Mouse (Mus musculus): ENCODE results near the gene Tmie. TPM values are rescaled to one million over a fixed set of nuclear protein-coding genes. Genes with fewer than 3 reads are reported as not detected.

The Tmie gene
- polyA plus RNA-seq, 1 experiment: 2.7 TPM

DNA sequence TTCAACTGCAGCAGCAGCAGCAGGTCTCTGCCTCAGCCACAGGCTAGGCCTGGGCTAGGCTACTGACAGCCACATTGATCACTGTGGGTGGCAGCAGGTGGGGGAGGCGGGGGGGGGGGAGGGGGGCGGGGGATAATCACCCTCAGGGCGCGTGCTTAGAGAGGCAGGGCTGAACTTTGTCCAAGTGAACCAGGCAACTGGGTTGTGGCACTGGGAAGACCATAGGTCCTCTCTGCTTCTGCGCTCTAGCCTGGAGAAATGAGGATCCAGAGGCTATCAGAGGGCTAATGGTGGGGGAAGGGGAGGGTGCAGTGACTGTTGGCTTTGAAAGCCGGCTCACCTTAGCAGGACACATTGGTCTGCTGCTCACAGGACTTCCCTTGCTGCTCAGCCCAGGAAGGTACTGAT lies 4.6 kb downstream of the Tmie start:
- Histone ChIP-seq H3K4me1 (ENCODE audit: control insufficient read depth, insufficient read depth, low read length) (peaks cover 2% of the 10 kb centered on the region; the same call in 1 of the 2 replicates), H3K27ac (ENCODE audit: insufficient read depth, low read length) (no peak overlapping the region), H3K4me3 (ENCODE audit: insufficient read depth, low read length) (no peak overlapping the region)
- TF ChIP-seq POLR2A (IDR thresholded peaks at IDR 0.05; ENCODE audit: extremely low read depth, insufficient read depth, low read length) (no peak), CTCF (IDR thresholded peaks at IDR 0.05; ENCODE audit: extremely low read depth, insufficient read depth, low read length) (no peak)

DNA sequence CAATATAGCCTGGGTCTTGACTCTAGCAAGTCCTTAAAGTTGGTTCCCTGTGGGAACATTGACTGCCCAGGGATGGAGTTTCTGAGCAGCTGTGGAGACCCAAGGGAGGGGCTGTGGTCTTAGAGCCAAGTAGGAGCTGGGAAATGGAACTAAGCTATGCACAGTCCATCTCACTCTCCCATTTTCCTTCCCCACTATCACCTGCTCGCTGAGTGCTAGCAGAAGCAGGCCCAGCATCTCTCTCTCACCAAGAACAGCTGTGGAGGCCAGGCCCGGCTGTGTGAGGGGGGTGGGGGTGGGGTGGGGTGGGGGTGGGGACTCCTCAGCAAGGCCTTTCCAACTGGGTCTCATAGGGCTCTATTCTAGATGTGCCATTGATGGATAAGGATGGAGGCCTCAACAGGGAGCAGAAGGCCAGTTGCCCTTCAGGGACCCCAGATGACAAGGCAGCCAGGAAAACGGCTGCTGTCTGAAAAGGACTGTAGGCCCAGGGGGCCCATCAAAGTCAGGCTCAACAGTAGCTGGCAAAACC lies 5.2 kb downstream of the Tmie start:
- TF ChIP-seq POLR2A (IDR thresholded peaks at IDR 0.05; ENCODE audit: extremely low read depth, insufficient read depth, low read length) (no peak), CTCF (IDR thresholded peaks at IDR 0.05; ENCODE audit: extremely low read depth, insufficient read depth, low read length) (no peak)
- Histone ChIP-seq H3K27ac (ENCODE audit: insufficient read depth, low read length) (no peak overlapping the region), H3K4me3 (ENCODE audit: insufficient read depth, low read length) (no peak overlapping the region), H3K4me1 (ENCODE audit: control insufficient read depth, insufficient read depth, low read length) (peaks cover 2% of the 10 kb centered on the region; the same call in 1 of the 2 replicates)

DNA sequence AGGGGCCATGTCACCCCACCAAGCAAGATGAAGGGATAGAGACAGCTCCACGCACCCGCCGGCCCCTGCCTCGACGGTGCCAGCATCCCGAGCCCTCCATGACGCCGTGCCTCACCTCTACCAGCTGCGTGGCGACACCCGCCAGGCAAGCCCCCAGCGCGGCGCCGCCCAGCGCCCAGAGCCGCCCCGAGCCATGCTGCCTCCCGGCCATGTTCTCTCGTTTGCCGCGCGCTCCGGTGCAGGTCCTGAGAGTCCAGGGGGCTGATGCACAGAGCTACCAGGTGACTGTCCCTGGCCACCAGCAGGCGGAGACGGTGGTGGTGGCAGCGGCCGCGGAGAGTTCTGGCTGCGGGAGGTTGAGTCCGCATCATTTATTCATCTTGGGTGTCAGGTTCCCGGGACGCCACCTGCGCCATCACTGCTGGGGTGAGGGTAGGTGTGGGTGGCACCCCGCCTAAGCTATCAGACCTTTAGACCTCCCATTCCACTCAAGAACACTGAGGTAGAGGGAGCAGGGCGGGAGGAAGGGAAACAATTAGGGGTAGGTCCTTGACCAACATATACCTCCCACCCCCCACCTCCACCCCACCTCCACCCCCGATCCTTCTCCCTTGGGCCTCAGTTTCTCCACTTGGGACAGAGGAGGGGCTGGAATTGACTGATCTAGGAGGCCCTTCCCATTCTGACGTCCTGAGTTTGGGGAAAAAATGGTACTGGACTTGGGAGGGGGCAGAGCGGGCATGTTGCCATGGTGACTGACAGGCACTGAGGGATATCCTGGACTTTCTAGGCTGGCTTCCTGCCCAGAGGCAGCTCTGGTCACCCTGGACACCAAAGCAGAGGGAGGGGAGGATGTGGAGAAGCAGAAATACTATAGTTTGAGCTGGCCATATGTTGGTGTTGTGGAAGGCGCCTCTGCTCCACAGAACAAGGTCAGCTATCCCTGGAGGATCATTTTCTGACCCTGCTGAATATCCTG lies 5.9 kb downstream of the Tmie start:
- TF ChIP-seq POLR2A (IDR thresholded peaks at IDR 0.05; ENCODE audit: extremely low read depth, insufficient read depth, low read length) (no peak), CTCF (IDR thresholded peaks at IDR 0.05; ENCODE audit: extremely low read depth, insufficient read depth, low read length) (no peak)
- H3K4me1 ChIP-seq (ENCODE audit: control insufficient read depth, insufficient read depth, low read length): peaks cover 2% of the 10 kb centered on the region; the same call in 1 of the 2 replicates
- H3K27ac ChIP-seq (ENCODE audit: insufficient read depth, low read length): no peak overlapping the region
- H3K4me3 ChIP-seq (ENCODE audit: insufficient read depth, low read length): peak overlapping the region; percentile 8

DNA sequence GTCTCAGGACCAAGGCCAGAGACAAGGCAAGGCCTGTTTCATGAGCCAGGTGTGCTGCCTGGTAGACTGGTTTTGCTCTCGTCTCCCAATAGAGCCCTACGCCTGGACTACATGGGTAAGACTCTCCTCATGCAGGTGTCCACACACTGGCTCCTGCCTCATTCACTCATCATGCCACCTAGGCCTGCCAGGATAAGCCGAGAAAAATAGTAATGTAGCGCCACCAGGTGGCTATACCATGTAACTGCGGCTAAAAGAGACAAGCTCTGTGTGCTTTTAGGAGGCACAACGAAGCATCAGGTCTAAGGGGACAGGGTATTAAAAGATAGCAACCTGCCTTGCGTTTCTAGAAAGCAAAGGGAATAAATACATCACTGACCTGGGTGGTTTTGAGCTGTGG lies 8.9 kb downstream of the Tmie start:
- no peak overlapping the region for H3K27ac ChIP-seq (ENCODE audit: insufficient read depth, low read length)
- H3K4me3 ChIP-seq (ENCODE audit: insufficient read depth, low read length): no peak overlapping the region
- no peaks in the 10 kb centered on the region for H3K4me1 ChIP-seq (ENCODE audit: control insufficient read depth, insufficient read depth, low read length)
- TF ChIP-seq CTCF (IDR thresholded peaks at IDR 0.05; ENCODE audit: extremely low read depth, insufficient read depth, low read length): peak; percentile 89
- TF ChIP-seq POLR2A (IDR thresholded peaks at IDR 0.05; ENCODE audit: extremely low read depth, insufficient read depth, low read length): no peak

DNA sequence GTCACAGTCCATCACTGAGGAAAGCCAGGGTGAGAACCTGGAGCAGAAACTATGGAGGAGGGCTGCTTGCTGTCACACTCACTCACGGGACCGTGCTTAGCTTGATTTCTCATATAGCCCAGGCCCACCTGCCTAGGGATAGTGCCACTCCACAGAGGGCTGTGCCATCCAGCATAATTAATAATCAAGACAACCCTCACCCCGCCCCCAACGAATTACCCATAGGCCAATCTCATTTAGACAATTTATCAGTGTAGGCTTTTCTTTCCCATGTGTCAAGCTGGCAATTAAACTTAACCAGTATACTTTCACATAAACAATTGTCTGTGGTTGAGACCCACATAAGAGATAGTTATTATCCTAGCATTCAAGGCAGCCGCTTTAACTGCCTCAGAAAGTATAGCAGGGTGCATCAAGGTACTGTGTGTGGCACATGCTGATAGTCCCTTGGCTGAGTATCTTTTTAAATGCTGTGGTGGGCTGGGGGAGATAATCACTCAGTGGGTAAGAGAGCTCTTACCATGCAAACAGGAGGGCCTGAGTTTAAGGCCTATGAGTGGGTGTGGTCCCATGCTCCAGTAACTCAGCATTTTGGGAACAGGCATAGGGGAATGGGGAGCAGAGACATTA lies 20.8 kb downstream of the Tmie start:
- Histone ChIP-seq H3K27ac (ENCODE audit: insufficient read depth, low read length) (no peak overlapping the region), H3K4me1 (ENCODE audit: control insufficient read depth, insufficient read depth, low read length) (no peaks in the 10 kb centered on the region), H3K4me3 (ENCODE audit: insufficient read depth, low read length) (no peak overlapping the region)
- TF ChIP-seq POLR2A (IDR thresholded peaks at IDR 0.05; ENCODE audit: extremely low read depth, insufficient read depth, low read length) (no peak), CTCF (IDR thresholded peaks at IDR 0.05; ENCODE audit: extremely low read depth, insufficient read depth, low read length) (no peak)

DNA sequence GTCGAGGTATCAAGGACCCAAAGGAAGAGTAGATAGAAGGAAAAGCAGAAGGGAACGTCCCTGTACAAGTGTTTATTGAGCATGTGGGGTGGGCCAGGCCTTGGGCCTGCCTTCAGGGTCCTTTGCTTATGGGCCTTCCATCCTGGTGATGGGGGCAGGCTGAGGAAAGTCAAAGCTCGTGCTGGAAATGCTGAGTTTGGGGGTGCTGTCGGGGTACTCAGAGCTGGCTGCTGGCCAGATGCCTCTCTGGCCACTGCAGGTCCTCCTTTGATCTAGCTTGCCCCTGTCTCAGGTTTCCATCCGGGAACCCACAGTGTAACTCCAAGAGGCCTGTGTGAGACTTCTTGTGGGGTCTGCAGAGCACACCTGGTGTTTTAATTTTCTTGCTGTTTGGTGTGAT lies 21.4 kb downstream of the Tmie start:
- TF ChIP-seq CTCF (IDR thresholded peaks at IDR 0.05; ENCODE audit: extremely low read depth, insufficient read depth, low read length): no peak
- H3K27ac ChIP-seq (ENCODE audit: insufficient read depth, low read length): no peak overlapping the region
- no peaks in the 10 kb centered on the region for H3K4me1 ChIP-seq (ENCODE audit: control insufficient read depth, insufficient read depth, low read length)
- H3K4me3 ChIP-seq (ENCODE audit: insufficient read depth, low read length): no peak overlapping the region

DNA sequence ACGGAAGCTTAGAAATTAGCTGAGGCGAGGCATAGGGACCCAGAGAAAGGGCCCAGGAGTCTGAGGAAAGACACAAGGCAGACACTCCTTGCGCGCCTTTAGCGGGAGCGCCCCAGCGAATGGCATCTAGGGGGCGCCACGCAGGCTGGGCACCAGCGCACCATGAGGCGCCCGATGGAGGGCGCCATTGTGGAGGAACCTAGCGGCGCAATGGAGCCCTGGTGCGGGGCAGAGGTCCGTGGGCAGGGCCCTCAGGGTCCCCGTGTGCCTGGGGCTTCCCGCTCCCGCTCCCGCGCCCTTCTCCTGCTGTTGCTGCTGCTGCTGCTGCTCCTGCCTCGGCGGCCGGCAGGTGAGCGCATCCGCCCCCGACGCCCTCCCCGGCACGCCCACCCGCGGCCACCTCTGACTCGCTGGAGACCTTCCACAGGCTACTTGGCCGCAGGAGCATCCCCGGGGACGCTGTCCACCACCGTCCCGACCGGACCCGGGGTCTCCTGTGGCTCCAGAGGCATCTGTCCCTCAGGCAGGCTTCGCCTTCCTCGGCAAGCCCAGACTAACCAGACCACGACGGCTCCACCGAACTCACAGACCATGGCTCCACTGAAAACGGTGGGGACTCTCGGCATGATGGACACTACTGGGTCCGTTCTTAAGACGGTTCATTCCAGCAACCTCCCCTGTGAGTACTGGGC lies 22.0 kb downstream of the Tmie start, which contains the start of gene Prss50:
Gene Prss50, plus strand, starts transcription at position 187 of the 692 bp plus-strand sequence.
- peak; percentile 12; the same call in 1 of the 2 replicates for TF ChIP-seq CTCF (IDR thresholded peaks at IDR 0.05; ENCODE audit: extremely low read depth, insufficient read depth, low read length)
- TF ChIP-seq POLR2A (IDR thresholded peaks at IDR 0.05; ENCODE audit: extremely low read depth, insufficient read depth, low read length): no peak
- Histone ChIP-seq H3K4me3 (ENCODE audit: insufficient read depth, low read length) (no peak within 1 kb of the TSS), H3K4me1 (ENCODE audit: control insufficient read depth, insufficient read depth, low read length) (no peaks in the 10 kb centered on the region), H3K27ac (ENCODE audit: insufficient read depth, low read length) (no peak within 1 kb of the TSS)

DNA sequence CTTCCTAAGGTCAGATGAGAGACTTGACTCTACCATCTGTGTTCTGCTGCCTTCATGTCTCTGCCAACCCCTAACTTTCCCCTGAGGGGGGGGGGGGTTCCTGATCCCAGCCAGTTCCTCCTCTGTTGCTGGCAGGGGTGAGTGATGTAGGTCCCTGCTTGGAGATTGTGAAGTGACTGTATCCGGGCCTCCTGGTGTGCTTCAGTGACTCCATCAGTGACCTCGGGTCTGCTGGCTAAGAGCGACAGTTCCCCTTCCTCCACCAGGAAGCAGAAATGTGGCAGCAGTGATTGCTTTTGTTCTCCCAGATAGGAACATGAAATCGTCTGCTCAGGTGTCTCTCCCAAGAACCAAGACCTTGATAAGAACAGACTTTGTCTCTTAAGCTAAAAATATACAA lies 23.0 kb downstream of the Tmie start:
- no peak overlapping the region for H3K4me3 ChIP-seq (ENCODE audit: insufficient read depth, low read length)
- H3K27ac ChIP-seq (ENCODE audit: insufficient read depth, low read length): no peak overlapping the region
- H3K4me1 ChIP-seq (ENCODE audit: control insufficient read depth, insufficient read depth, low read length): no peaks in the 10 kb centered on the region
- TF ChIP-seq POLR2A (IDR thresholded peaks at IDR 0.05; ENCODE audit: extremely low read depth, insufficient read depth, low read length): no peak
- no peak for TF ChIP-seq CTCF (IDR thresholded peaks at IDR 0.05; ENCODE audit: extremely low read depth, insufficient read depth, low read length)

DNA sequence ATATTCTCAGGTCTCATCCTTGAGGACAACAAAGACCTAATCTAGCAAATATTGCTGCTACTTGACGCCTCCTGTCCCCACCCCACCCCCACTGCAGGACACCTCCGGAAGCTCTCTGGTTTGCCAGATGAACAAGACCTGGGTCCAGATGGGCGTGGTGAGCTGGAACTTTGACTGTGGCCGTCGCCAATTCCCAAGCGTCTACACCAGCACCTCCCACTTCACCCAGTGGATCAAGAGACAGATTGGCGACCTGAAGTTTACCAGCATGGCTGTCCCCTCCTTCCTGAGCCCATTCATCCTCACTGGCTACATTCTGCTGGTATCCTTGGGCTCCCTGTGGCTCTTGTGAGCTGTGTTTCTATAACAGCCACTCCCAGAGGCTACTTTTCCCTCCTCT lies 24.0 kb downstream of the Tmie start:
- Histone ChIP-seq H3K4me3 (ENCODE audit: insufficient read depth, low read length) (no peak overlapping the region), H3K4me1 (ENCODE audit: control insufficient read depth, insufficient read depth, low read length) (no peaks in the 10 kb centered on the region), H3K27ac (ENCODE audit: insufficient read depth, low read length) (no peak overlapping the region)
- no peak for TF ChIP-seq POLR2A (IDR thresholded peaks at IDR 0.05; ENCODE audit: extremely low read depth, insufficient read depth, low read length)
- TF ChIP-seq CTCF (IDR thresholded peaks at IDR 0.05; ENCODE audit: extremely low read depth, insufficient read depth, low read length): no peak
